Mouse (Mus musculus) heart, postnatal 0 days (tissue): ENCODE results near the gene Wars2.

Experiments used
- CTCF ChIP-seq: IDR thresholded peaks from 2 replicates; pipeline ENCODE4 v1.5.1; 2016; ENCODE audit warnings: antibody characterized with exemption, control low read depth, low read depth
- EP300 ChIP-seq: IDR thresholded peaks from 2 replicates; pipeline ENCODE4 v1.6.1; 2016; ENCODE audit warnings: antibody characterized with exemption, low read depth

DNA sequence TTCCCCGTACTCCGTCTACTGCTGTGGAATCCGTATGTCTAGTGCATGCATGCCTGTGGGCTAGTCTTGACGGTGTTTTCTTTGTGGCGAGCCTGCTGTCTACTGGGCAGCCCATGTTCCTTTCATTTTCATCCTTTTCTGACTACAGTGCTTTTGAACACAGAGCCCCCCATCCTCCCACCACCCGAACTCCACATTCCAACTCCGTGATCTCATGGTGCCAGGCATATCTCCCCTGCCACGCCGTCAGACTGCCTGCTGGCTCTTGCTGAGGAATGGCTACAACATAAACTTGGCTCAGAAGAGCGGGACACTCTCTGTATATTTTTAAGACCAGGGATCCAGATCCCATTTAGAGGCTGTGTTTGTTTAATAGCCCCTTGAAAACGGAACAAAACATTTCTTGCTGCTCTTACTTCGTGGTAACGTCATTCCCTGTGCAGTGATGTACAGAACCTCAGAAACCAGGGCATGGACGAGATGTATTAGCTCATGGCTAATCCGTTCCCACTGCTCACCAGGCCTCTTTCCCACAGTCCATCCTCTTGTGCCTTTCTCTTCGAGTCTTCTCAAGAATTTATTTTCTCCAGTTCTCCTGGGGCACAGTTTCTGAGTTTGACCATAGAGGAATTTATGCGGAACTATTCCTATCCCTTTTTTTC lies 42.6 kb downstream of the Wars2 start:
- TF ChIP-seq CTCF (no peak), EP300 (no peak)
